Mouse (Mus musculus): ENCODE measurements at regions not wholly inside any gene's neighbourhood (a gene's known extent, or its start where the extent isn't known, plus 50 kb on each side); places are given as distances from the start of the nearest gene placed in this dataset.

- no peak for DNase-seq (ENCODE audit: low read depth, low spot score)
Observed at GRCm38 (mm10) chr19:55011341-55011740, 115.7 kb downstream of the Gpam start.

GRCm38 (mm10) chr19:55008463-55009146 lies 118.4 kb downstream of the Gpam start:
- no peak for DNase-seq (ENCODE audit: low read depth, low spot score)

- no peak for DNase-seq (ENCODE audit: low read depth, low spot score)
Observed at GRCm38 (mm10) chr19:54989982-54990381, 137.1 kb downstream of the Gpam start.

DNA sequence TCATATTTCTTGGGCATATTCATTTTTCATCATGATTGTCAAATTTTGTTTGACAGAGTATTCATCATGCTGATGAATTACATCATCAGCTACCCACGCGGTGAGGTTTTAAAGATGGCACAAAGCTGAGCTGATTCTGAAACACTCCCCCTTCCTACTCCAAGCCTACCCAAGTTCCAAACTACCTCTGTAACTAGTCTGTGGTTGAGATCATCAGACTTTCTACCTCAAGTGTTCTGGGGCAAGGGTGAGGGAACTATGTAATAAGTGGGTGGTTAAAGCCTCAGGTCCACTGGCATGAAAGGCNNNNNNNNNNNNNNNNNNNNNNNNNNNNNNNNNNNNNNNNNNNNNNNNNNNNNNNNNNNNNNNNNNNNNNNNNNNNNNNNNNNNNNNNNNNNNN lies 142.5 kb downstream of the Gpam start:
- DNase-seq (ENCODE audit: low read depth, low spot score): no peak

GRCm38 (mm10) chr19:54982801-54983200 lies 144.2 kb downstream of the Gpam start:
- no peak for DNase-seq (ENCODE audit: low read depth, low spot score)

GRCm38 (mm10) chr19:54971440-54972211 lies 155.4 kb downstream of the Gpam start:
- DNase-seq (ENCODE audit: low read depth, low spot score): no peak

- no peak for DNase-seq (ENCODE audit: low read depth, low spot score)
Observed at GRCm38 (mm10) chr19:54958328-54958727, 168.7 kb downstream of the Gpam start.

DNA sequence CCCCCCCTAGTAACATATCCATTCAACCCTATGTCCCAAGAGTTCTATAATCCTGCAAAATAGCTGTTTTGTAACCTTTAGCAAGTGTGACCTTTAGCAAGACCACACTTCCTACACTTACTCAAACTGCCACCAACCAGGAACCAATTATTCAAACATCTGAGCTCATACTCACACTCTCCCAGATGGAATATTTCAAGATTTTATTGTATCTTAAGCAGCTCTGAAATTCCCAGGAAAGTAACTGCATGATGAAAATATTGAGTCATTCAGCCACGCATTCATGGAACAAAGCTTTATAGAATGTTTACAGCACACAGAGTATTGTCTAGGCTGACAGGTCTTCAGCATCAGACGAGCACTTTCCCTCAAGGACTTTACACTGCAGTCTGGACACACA lies 171.9 kb downstream of the Gpam start:
- DNase-seq (ENCODE audit: low read depth, low spot score): no peak

- DNase-seq (ENCODE audit: low read depth, low spot score): no peak
Observed at GRCm38 (mm10) chr19:54952546-54952945, 174.5 kb downstream of the Gpam start.

- DNase-seq (ENCODE audit: low read depth, low spot score): no peak
Observed at GRCm38 (mm10) chr19:54948359-54949127, 178.5 kb downstream of the Gpam start.

DNA sequence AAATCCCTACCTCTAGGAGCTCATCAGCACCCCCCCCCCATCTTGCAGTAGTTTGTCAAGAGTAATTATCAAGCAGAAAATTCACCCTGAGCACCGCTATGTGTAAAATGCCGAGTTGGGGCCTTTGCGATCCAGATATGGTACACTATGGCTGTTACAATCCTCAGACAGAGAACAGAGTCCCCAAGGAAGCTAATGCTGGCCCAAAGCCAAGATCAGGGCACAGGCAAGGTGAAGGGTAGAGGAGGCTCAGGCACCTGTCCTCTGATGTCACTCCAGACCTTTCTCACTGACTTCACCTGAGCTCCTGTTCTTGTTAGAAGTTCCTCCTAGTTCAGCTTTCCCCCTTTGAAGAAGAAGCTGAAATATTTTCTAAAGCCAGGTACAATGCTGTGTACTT lies 179.5 kb downstream of the Gpam start:
- DNase-seq (ENCODE audit: low read depth, low spot score): no peak

GRCm38 (mm10) chr19:54932579-54932978 lies 194.5 kb downstream of the Gpam start:
- no peak for DNase-seq (ENCODE audit: low read depth, low spot score)

DNA sequence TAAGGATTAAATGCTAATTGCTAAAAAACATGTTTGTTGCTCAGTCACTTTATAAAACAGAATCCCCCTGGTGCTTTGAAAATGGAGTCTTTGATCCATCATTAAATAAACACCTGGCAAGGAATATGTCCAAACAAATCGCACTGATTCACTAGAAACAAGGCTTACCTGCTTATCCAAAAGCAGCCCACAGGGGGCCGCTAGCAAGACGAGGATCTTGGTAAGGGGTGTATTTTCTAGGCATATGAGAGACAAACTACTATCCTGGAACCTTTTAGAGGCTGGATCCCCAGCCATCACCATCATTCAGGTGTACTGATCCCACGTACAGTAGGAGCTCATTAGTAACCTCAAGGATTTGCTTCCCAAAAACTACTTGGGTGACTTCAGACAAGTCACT lies 201.2 kb downstream of the Gpam start:
- DNase-seq (ENCODE audit: low read depth, low spot score): no peak

DNA sequence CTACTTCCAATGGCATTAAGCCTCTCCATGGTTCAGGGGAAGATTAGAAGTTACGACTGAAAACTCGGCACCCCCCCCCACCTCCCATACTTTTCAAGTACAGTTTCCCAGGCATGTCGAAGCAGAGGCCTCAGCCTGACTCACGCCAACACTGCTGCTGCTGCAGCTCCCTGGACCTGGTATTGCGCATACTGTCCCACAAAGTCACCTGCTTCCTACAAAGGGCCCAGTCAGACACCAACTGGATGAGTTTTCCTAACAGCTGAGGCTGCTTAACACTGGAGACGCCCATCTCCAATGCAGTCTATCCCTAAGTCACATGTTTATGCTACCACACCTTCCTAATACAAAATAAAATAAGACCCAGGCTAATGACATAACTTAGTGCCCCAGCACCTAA lies 207.4 kb downstream of the Gpam start:
- no peak for DNase-seq (ENCODE audit: low read depth, low spot score)

DNA sequence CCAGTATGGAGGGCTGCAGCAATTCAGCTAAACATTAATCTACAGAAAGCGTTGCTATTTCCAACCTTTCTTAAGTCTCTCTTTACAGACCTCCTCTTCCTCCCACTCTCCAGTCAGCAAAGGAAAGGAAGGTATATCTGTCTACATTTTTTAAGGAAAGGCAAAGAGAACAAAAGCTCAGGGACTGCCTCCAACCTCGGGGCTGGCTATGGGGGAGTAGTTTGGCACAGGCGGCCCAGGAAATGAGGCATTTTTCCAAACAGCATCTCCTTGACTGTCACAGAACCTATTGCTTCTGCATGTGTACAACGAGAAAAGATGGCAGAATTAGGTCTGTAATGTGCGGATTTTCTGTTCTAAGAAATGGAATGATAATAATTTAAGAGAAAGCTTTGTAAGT lies 233.4 kb downstream of the Gpam start:
- DNase-seq (ENCODE audit: low read depth, low spot score): no peak

DNA sequence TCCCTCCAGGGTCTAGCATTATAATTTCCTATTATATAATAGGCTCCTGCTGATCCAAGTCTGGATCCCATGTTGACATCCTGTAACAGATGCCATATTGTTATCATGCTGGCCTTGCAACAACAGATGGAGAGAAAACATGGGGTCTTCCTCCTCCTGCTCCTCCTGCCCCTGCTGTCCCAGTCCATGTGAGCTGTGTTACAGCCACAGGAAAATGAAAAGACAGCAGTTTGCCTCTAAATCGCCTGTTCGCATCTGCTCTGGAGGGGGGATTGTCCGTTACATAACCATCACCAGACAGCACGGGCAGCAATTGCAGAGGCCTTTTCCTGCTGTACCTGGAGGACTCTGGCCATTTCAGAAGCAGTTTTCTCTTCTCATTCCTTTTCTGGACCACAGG lies 260.0 kb downstream of the Gpam start:
- DNase-seq (ENCODE audit: low read depth, low spot score): no peak

- DNase-seq (ENCODE audit: low read depth, low spot score): no peak
Observed at GRCm38 (mm10) chr19:54855190-54855589, 271.8 kb downstream of the Gpam start.

GRCm38 (mm10) chr19:54838231-54838630 lies 288.8 kb downstream of the Gpam start:
- no peak for DNase-seq (ENCODE audit: low read depth, low spot score)

DNA sequence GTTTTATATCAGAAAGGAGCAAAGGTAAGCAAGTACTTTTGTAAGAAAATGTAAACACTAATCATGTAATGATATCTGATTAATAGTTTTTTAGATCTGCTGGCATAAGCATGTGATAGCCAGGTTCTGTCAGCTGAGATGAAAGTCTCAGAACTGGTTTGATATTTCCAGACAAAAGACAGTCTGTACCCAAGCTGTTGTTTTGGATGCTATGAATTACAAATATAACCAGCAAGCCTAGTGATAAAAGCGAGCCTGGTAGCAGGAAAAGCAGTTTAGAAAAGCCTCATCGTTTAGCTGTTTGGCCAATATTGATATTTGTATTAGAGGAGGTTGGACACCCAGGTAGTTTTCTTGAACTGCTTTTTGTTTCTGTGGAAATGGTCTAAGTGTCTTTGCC lies 290.6 kb downstream of the Gpam start:
- no peak for DNase-seq (ENCODE audit: low read depth, low spot score)

GRCm38 (mm10) chr19:54822161-54822560 lies 304.9 kb downstream of the Gpam start:
- DNase-seq (ENCODE audit: low read depth, low spot score): no peak

DNA sequence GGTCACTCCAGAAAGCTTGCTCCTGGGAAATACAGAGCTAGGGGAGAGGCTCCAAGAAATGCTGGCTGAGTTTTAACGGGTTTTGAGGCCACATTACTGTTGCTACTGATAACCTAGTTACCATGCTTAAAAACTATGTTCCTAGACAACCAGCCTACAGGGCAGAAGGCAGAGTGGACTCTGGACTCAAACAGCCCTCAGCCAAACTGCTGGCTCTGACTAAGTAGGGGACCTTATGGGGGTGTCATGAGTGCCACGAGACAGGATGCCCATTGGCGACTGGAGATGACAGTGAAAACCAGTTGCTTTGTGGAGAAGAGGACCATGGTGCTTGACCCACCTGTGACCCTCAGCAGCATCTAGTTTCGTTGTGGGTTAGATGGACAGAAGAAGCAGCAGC lies 306.5 kb downstream of the Gpam start:
- DNase-seq (ENCODE audit: low read depth, low spot score): no peak

DNA sequence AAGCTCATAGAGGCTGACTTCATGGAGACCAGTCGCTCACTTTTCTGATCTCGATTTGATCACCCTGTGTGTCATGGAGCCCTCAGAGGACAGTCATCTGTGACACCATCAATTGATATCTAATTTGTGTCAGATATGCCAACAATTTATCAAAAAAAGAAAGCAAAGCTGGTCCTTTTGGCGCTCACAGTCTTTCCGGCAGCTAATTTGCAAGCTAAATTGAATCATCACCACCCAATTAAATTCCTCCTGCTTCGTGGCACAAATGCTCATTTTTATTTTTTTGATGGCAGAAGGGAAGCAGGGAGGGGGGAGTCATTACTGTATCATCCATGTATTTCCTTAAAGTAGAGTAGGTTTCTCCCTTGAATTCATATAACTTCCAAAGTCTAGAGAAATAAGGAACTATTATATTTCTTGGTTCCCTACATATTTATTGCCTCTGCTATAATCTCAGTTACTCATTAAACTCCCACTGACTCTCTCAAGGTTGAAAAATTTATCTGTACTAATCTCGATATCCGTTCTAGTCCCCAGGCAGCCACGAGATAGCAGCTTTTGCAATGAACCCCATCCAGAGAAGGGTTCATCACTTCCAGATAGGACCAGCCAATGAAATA lies 325.8 kb downstream of the Gpam start:
- DNase-seq (ENCODE audit: low read depth, low spot score): no peak
